Mouse (Mus musculus) small intestine, adult 2 months (tissue): ENCODE results near the gene Gm572. TPM values are rescaled to one million over a fixed set of nuclear protein-coding genes. Genes with fewer than 3 reads are reported as not detected.

Source experiments
- H3K27ac ChIP-seq: fragments of 200-500 bp; 2 replicates; pipeline ENCODE4 v1.5.1; 2012; ENCODE audit warnings: low read depth, low read length, control low read depth, inconsistent platforms; ENCODE audit not compliant: insufficient read depth
- H3K27me3 ChIP-seq: fragments of 200-500 bp; 2 replicates; pipeline ENCODE4 v1.6.1; 2012; ENCODE audit warnings: mild to moderate bottlenecking, moderate library complexity, low read length, inconsistent platforms; ENCODE audit not compliant: control insufficient read depth, insufficient read depth
- H3K36me3 ChIP-seq: fragments of 200-500 bp; 2 replicates; pipeline ENCODE4 v1.6.1; 2012; ENCODE audit warnings: mild to moderate bottlenecking, low read length, control low read depth, inconsistent platforms; ENCODE audit not compliant: control insufficient read depth, insufficient read depth
- H3K4me1 ChIP-seq: fragments of 200-500 bp; 2 replicates; pipeline ENCODE4 v1.6.1; 2012; ENCODE audit warnings: low read length, inconsistent platforms, mixed read lengths; ENCODE audit not compliant: control insufficient read depth, insufficient read depth, insufficient read length
- H3K4me3 ChIP-seq: fragments of 200-500 bp; 2 replicates; pipeline ENCODE4 v1.5.1; 2012; ENCODE audit warnings: low read depth, mild to moderate bottlenecking, control low read depth, inconsistent platforms, low read length, moderate library complexity
- CTCF ChIP-seq: fragments of 200-500 bp; IDR thresholded peaks from 2 replicates; pipeline ENCODE4 v1.5.1; 2012; ENCODE audit warnings: low read depth, mild to moderate bottlenecking, control low read depth, inconsistent platforms, low read length, moderate library complexity, mixed read lengths; ENCODE audit not compliant: insufficient replicate concordance, insufficient read length; ENCODE audit errors: extremely low read depth
- POLR2A ChIP-seq: fragments of 200-500 bp; IDR thresholded peaks from 2 replicates; pipeline ENCODE4 v1.6.1; 2012; ENCODE audit warnings: low read depth, mild to moderate bottlenecking, control low read depth, inconsistent platforms, low read length, moderate library complexity
- WGBS: fragments of 180-500 bp; shearing (Covaris S2); methylation state at CpG from one replicate; pipeline ENCODE4 v1.1.7; 2018; 5-methylcytosine and 5-hydroxymethylcytosine counted together
- polyA plus RNA-seq: library from polyadenylated mRNA; depleted of rRNA; stranded (reverse); fragments of >200 nt; gene quantifications from 2 replicates; pipeline ENCODE4 v1.2.3, GENCODE M21; 2012

Gm572 gene
- polyA plus RNA-seq, 1 experiment: 0.08 TPM

DNA sequence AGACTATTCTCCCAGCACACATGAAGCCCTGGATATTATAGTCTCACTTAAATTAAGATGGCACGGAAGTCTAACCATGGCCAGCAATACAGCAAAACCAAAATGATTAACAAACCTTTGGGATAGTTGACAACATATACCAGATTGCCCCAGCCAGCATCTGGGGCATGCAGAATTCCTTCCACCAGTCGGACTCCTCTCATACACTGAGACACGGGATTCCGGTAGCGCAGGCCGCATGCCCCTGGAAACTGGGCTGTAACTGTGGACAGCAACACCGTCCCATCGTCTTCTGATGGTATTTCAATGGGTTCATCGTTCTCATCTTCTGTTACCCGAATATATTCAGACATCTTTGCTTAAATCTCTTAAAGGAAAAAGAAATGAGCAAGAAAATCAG is 18.1 kb upstream of the Gm572 start:
- H3K36me3 ChIP-seq: peaks cover 42% of the 10 kb centered on the region
- no peaks in the 10 kb centered on the region for H3K27me3 ChIP-seq
- 66% methylated on average over 10 of the region's 10 CpGs for WGBS
- no peak overlapping the region for H3K27ac ChIP-seq
- H3K4me3 ChIP-seq: 0 out of 2 replicates have a peak overlapping the region, but pooled peaks have one; percentile 6
- TF ChIP-seq POLR2A: no peak
- no peak for TF ChIP-seq CTCF
- peaks cover 10% of the 10 kb centered on the region; the same call in 1 of the 2 replicates for H3K4me1 ChIP-seq

DNA sequence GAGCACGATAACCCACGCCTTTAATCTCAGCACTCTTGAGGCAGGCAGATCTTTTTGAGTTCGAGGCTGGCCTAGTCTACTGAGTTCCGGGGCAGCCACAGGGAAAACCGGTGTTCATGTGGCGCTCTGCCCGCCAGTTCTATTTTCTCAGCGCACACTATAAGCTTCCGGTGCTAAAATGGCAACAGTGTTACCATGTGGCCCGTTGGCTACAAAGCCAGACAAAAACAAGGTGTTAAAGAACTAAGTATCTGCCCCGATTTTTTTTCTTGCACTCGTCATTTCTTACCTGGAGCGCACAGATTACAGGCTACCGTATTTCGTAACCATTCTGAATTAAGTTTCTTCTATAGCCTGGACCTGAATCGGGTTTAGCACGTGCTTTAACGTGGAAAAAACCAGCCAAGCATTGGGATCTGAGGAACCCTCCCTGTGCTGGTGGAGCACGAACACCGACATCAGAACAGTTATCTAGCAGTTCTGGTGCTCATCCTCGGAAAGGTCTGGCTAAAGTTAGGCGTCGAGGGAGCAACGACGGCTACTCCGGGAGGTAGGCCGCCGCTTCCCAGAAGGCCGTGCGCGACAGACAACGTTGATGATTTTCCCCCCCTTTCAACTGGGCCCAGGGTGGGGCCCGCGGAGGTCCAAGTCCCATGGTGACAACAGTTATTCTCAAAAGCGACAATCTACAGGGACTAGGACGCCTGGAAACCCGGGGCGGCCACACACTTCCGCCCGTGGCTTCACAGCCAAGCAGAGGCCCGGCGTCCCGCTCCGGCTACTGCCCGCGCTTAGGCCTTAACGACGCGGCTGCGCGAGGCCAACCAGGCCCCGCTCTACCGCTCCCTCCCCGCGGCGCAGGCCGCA is 17.1 kb upstream of the Gm572 start:
- under 1% methylated on average over 57 of the region's 57 CpGs for WGBS
- H3K27me3 ChIP-seq: no peaks in the 10 kb centered on the region
- peak overlapping the region; percentile 88 for H3K4me3 ChIP-seq
- TF ChIP-seq POLR2A (no peak), CTCF (no peak)
- H3K36me3 ChIP-seq: peaks cover 36% of the 10 kb centered on the region
- peaks cover 10% of the 10 kb centered on the region; the same call in 1 of the 2 replicates for H3K4me1 ChIP-seq
- H3K27ac ChIP-seq: peak overlapping the region; percentile 93

DNA sequence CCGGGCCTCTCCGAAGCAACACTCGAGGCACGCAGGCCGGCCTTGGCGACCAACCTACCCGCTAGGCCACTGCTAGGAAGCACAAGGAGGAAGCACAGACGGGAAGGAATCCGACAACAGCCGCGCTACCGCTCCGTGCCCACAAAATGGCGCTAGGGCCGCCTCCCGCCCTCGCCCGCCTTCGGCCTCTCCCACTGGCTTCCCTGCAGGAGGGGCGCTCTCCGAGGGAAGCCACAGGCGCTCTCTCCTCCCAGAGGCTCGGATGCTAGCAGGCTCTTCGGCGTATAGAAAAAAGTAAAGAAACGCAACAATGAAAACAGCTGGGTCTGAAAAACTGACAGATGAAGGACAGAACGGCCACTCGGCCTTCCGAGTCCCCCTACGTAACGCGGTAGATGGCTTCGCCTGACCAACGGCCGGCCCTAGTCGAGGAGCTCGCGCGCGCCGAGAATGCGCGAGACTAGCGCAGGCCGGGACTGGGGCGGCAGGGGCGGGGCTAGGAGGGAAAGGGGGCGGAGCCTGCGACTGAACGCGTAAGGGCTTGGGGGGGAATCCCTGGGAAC is 16.4 kb upstream of the Gm572 start, which contains the start of gene Tardbp:
TSS of gene Tardbp (minus strand) at position 397 of the 563 bp plus-strand sequence.
- TF ChIP-seq CTCF (no peak), POLR2A (peak; percentile 87)
- Histone ChIP-seq H3K27ac (peak within 1 kb of the TSS; percentile 93), H3K4me3 (peak within 1 kb of the TSS; percentile 88), H3K4me1 (peaks cover 10% of the 10 kb centered on the region; the same call in 1 of the 2 replicates), H3K36me3 (peaks cover 29% of the 10 kb centered on the region), H3K27me3 (no peaks in the 10 kb centered on the region)
- WGBS: under 1% methylated on average over 51 of the region's 51 CpGs

DNA sequence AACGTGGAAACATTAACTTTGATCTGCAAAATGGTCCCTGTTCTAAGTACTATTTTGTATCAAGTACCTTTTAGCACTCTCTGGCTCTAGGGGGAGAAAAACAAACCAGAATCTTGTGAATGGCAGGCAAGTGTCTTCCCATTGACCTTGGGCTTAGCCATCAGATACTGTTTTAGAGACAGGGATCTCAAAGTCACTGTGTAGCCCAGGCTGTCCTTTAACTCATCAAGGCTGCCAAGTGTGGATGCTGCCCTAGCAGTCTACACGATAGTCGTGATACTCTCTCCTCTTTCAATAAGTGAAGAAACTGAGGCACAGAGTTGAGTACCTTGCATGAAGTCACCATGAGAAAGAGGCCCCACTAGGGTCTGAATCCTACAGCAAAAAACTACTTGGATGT is 15.9 kb upstream of the Gm572 start:
- Histone ChIP-seq H3K4me1 (peaks cover 10% of the 10 kb centered on the region; the same call in 1 of the 2 replicates), H3K4me3 (peak overlapping the region; percentile 88), H3K27ac (no peak overlapping the region), H3K36me3 (peaks cover 24% of the 10 kb centered on the region), H3K27me3 (no peaks in the 10 kb centered on the region)
- WGBS: 62% methylated on average over 3 of the region's 3 CpGs
- TF ChIP-seq POLR2A (no peak), CTCF (no peak)

DNA sequence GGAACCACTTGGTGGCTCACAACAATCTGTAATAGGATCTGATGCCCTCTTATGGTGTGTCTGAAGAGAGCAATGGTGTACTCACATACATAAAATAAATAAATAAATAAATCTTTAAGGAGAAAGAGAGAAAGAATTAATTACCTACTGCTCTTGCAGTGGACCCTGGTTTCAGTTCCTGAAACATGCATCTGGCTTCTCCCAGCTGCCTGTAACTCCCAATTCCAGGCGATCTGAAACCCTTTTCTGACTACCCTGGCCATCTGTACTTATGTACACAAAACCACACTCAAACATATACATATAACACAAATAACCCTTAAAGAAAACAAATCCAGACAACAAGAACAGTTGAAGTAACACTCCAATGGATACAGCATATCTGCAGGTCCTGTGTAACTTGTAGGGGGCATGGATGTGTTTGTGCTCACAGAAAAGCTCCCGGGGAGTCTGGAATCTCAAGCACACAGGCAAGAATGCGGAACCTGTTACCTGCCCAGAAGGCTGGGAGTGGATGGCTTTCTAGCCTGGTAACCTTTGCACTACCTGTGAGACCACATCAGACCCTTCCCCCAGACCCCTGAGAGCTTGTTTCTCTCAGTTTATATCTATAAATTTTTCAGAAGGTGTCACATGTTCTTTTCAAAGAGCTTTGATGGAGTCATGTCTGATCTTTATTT is 11.0 kb upstream of the Gm572 start:
- Histone ChIP-seq H3K4me3 (no peak overlapping the region), H3K4me1 (peaks cover 5% of the 10 kb centered on the region; the same call in 1 of the 2 replicates), H3K27ac (no peak overlapping the region), H3K27me3 (no peaks in the 10 kb centered on the region), H3K36me3 (no peaks in the 10 kb centered on the region)
- no peak for TF ChIP-seq POLR2A
- no peak for TF ChIP-seq CTCF
- WGBS: 64% methylated on average over 3 of the region's 3 CpGs

DNA sequence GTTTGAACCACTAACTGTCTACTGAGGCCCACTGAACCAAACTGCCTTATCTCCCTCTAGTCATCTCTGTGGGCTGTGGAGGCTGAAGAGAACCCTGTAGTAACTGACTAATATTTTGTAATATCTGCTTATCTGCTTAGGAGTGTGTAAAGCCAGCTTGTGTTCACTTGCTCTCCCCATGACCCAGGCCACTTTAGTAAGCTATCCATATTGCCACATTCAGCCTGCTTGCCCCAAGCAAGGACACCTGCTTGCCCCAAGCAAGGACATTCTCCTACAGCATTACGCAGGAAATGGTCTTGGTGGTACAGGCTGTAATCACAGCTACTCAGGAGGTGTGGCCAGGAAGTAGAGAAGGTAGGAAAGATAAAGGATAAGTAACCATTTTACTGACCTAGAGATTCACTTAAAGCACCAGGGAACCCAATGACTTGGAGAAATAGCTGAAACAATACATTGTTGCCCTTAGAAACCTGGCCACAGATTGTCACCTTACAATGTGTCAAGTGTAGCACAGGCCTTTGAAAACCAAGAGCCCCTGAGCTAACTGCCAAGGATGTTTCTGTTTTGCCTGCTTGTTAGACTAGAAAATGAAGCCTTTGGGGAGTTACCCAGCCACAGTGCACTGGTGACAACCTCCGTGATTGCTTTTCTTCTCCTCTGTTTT is 9.6 kb upstream of the Gm572 start:
- 63% methylated on average over 2 of the region's 2 CpGs for WGBS
- H3K36me3 ChIP-seq: no peaks in the 10 kb centered on the region
- no peak overlapping the region for H3K27ac ChIP-seq

More for the DNA sequence above, 9.6 kb upstream of the Gm572 start:
- Histone ChIP-seq H3K27me3 (no peaks in the 10 kb centered on the region), H3K4me1 (peaks cover 7% of the 10 kb centered on the region; the same call in 1 of the 2 replicates), H3K4me3 (no peak overlapping the region)
- no peak for TF ChIP-seq CTCF
- no peak for TF ChIP-seq POLR2A
